ENCODE assay signal across 12 mouse cellular contexts in genomic region chr19:23486631-23487270, GRCm38 (mm10). TPM values are rescaled to one million over a fixed set of nuclear protein-coding genes. Genes with fewer than 3 reads are reported as not detected.
"Had no signal": no experiment of that assay in that cellular context is flagged by ENCODE, and none has a peak within 500 bp of the region (broad histone marks: within the 10 kb centered on the region; RNA-seq: fewer than 3 reads in every experiment).

No protein-coding gene starts in this region.

- H3K4me1 ChIP-seq: limb, embryonic 15.5 days; midbrain, embryonic 12.5 days had no signal

- H3K4me2 ChIP-seq: limb, embryonic 15.5 days; midbrain, embryonic 12.5 days had no signal

- H3K4me3 ChIP-seq: limb, embryonic 15.5 days; midbrain, embryonic 12.5 days had no signal

- DNase-seq: kidney, adult 11 months; layer of hippocampus, adult 9-11 months; layer of hippocampus, postnatal 36 days; right cerebral cortex, postnatal 14 days; thymus, postnatal 14 days had no signal

- H3K9ac ChIP-seq: limb, embryonic 15.5 days; liver, embryonic 14.5 days; midbrain, embryonic 12.5 days had no signal

- ATAC-seq: midbrain, embryonic 16.5 days had no signal

- H3K27me3 ChIP-seq: limb, embryonic 15.5 days; midbrain, embryonic 12.5 days had no signal

- H3K36me3 ChIP-seq: limb, embryonic 15.5 days; midbrain, embryonic 12.5 days had no signal

- H3K9me3 ChIP-seq: limb, embryonic 15.5 days; midbrain, embryonic 12.5 days had no signal

- H3K27ac ChIP-seq: kidney, postnatal 0 days; limb, embryonic 15.5 days; liver, embryonic 14.5 days; midbrain, embryonic 12.5 days; stomach, postnatal 0 days had no signal

RNA-seq across cellular contexts. Expression of gene Mamdc2, which starts 38.5 kb away (rescaled TPM):
- total RNA-seq: megakaryocyte-erythroid progenitor cell, adult 5-6 weeks had no signal
